9 mouse cellular contexts compared by ENCODE assay signal in genomic region chr7:24653681-24654080, GRCm38 (mm10). TPM values are rescaled to one million over a fixed set of nuclear protein-coding genes. Genes with fewer than 3 reads are reported as not detected.
DNase-seq lines count a peak whose midpoint lies in the region; ATAC-seq and TF ChIP-seq lines count a peak whose summit lies in the region.
"Had no signal": no experiment of that assay in that cellular context is flagged by ENCODE, and none has a peak within 500 bp of the region (broad histone marks: within the 10 kb centered on the region; RNA-seq: fewer than 3 reads in every experiment).

No protein-coding gene starts in this region.

- no peaks in the 10 kb centered on the region for H3K36me3 ChIP-seq in midbrain, embryonic 14.5 days (ENCODE audit: control insufficient read depth, insufficient read depth, low read length)
- no peaks in the 10 kb centered on the region for H3K36me3 ChIP-seq in testis, adult 2 months (ENCODE audit: control insufficient read depth, insufficient read depth, low read length)
- H3K36me3 ChIP-seq: limb, embryonic 12.5 days had no signal

- H3K9ac ChIP-seq in midbrain, embryonic 14.5 days (replicated peaks; ENCODE audit: low read length): no peak overlapping the region
- H3K9ac ChIP-seq: limb, embryonic 12.5 days had no signal

- H3K4me1 ChIP-seq in midbrain, embryonic 14.5 days (ENCODE audit: control insufficient read depth, insufficient read depth, low read length): no peaks in the 10 kb centered on the region
- H3K4me1 ChIP-seq in testis, adult 2 months (ENCODE audit: control insufficient read depth, insufficient read depth, low read length): peaks cover 2% of the 10 kb centered on the region; the same call in 1 of the 2 replicates
- H3K4me1 ChIP-seq: limb, embryonic 12.5 days had no signal

- H3K4me3 ChIP-seq in midbrain, embryonic 14.5 days (replicated peaks; ENCODE audit: low read depth, low read length): no peak overlapping the region
- H3K4me3 ChIP-seq in testis, adult 2 months (ENCODE audit: control insufficient read depth, low read depth, low read length): no peak overlapping the region
- H3K4me3 ChIP-seq: limb, embryonic 12.5 days had no signal

- TF ChIP-seq POLR2A in brain, embryonic 14.5 days (IDR thresholded peaks at IDR 0.05; ENCODE audit: borderline replicate concordance, extremely low read depth, insufficient read depth, insufficient read length, poor library complexity, severe bottlenecking): no peak
- TF ChIP-seq POLR2A in testis, adult 2 months (IDR thresholded peaks at IDR 0.05; ENCODE audit: control insufficient read depth, low read depth, low read length): no peak

- intact Hi-C loops in heart, postnatal 25 days (cut with DNase I): loop anchor here (2.0 to 10.0 kb wide), 2 partner anchors 53 to 179 kb away; no protein-coding TSS in a partner anchor
- intact Hi-C loops in gastrocnemius, postnatal 14 days (cut with DNase I; ENCODE audit: low total_unique reads): loop anchor here (5.0 kb wide), 1 partner anchor 46 kb away; no protein-coding TSS in a partner anchor

- no peaks in the 10 kb centered on the region for H3K27me3 ChIP-seq in midbrain, embryonic 14.5 days (ENCODE audit: control insufficient read depth, insufficient read depth, low read length)
- H3K27me3 ChIP-seq in testis, adult 2 months (ENCODE audit: control insufficient read depth, insufficient read depth, low read length): no peaks in the 10 kb centered on the region
- H3K27me3 ChIP-seq: limb, embryonic 12.5 days had no signal

- peak; percentile 29 to 75 for DNase-seq in heart, adult 18-20 months
- no peak for DNase-seq in heart, postnatal 25 days (ENCODE audit: low spot score)
- DNase-seq in CD8-positive naive resting alpha-beta T cell, adult 2 months (ENCODE audit: low read depth in 2 of 2, low spot score in 2 of 2): peak; percentile 71 to 74
- DNase-seq in brain, embryonic 14.5 days (ENCODE audit: low read depth): peak; percentile 49
- DNase-seq in gastrocnemius, postnatal 14 days: peak; percentile 58
- peak; percentile 36 to 58 for DNase-seq in layer of hippocampus, postnatal 25 days (ENCODE audit: extremely low spot score in 1 of 2, low spot score in 1 of 2)
- DNase-seq in midbrain, embryonic 14.5 days: peak; percentile 66

- 21% methylated on average over 7 of the region's 7 CpGs for WGBS in midbrain, embryonic 14.5 days

- peak; percentile 89 for TF ChIP-seq CTCF in brain, embryonic 14.5 days (IDR thresholded peaks at IDR 0.05; ENCODE audit: borderline replicate concordance, extremely low read depth, insufficient read depth, insufficient read length)
- peak; percentile 97 for TF ChIP-seq CTCF in testis, adult 2 months (IDR thresholded peaks at IDR 0.05; ENCODE audit: control insufficient read depth, insufficient read depth, insufficient replicate concordance, low read depth, low read length)

- no peak overlapping the region for H3K4me2 ChIP-seq in midbrain, embryonic 14.5 days (ENCODE audit: low read length)
- H3K4me2 ChIP-seq: limb, embryonic 12.5 days had no signal

- no peak overlapping the region for H3K27ac ChIP-seq in midbrain, embryonic 14.5 days (replicated peaks; ENCODE audit: low read depth, low read length)
- no peak overlapping the region for H3K27ac ChIP-seq in testis, adult 2 months (ENCODE audit: control insufficient read depth, insufficient read depth, low read depth, low read length)
- H3K27ac ChIP-seq: limb, embryonic 12.5 days had no signal

- no peak for ATAC-seq in midbrain, embryonic 14.5 days (ENCODE audit: low FRiP score, low TSS enrichment)

- no peaks in the 10 kb centered on the region for H3K9me3 ChIP-seq in midbrain, embryonic 14.5 days (ENCODE audit: control insufficient read depth, low read length)
- H3K9me3 ChIP-seq: limb, embryonic 12.5 days had no signal

RNA-seq across cellular contexts. Expression of gene Lypd3, which starts 17.3 kb away (rescaled TPM):
- not detected for total RNA-seq in heart, adult 18-20 months (2021)
- total RNA-seq in heart, postnatal 25 days (2021): not detected
- 1.8 and 2.9 TPM in 2 replicates for polyA plus RNA-seq in brain, embryonic 14.5 days (2012; rRNA removed)
- not detected for total RNA-seq in gastrocnemius, postnatal 14 days (2021)
- 1 to 10 TPM; 1.4 to 1.6 TPM for total RNA-seq in layer of hippocampus, postnatal 25 days (2021)
- 0.13 and 0.26 TPM in 2 replicates for polyA plus RNA-seq in midbrain, embryonic 14.5 days (2014; fragmentation: Nextera tagmentation; extraction: Ambion mirVana)
- 0.06 and 0.16 TPM in 2 replicates for polyA plus RNA-seq in testis, adult 2 months (2012; rRNA removed)

RNA-seq across cellular contexts. Expression of gene Tex101, which starts 22.8 kb away (rescaled TPM):
- total RNA-seq in heart, adult 18-20 months (2021): not detected
- total RNA-seq in heart, postnatal 25 days (2021): not detected
- not detected in 2 replicates for polyA plus RNA-seq in brain, embryonic 14.5 days (2012; rRNA removed)
- not detected for total RNA-seq in gastrocnemius, postnatal 14 days (2021)
- not detected for total RNA-seq in layer of hippocampus, postnatal 25 days (2021)
- polyA plus RNA-seq in midbrain, embryonic 14.5 days (2014; fragmentation: Nextera tagmentation; extraction: Ambion mirVana): not detected in 2 replicates
- polyA plus RNA-seq in testis, adult 2 months (2012; rRNA removed): 418 and 545 TPM in 2 replicates
- polyA plus RNA-seq: limb, embryonic 12.5 days had no signal

RNA-seq across cellular contexts. Expression of gene Phldb3, which starts 43.1 kb away (rescaled TPM):
- total RNA-seq in heart, adult 18-20 months (2021): under 1 TPM; 0.10 to 0.31 TPM
- total RNA-seq in heart, postnatal 25 days (2021): under 1 TPM; 0.50 to 0.57 TPM
- 0.30 and 0.59 TPM in 2 replicates for polyA plus RNA-seq in brain, embryonic 14.5 days (2012; rRNA removed)
- total RNA-seq in gastrocnemius, postnatal 14 days (2021): under 1 TPM; 0.59 to 0.66 TPM
- total RNA-seq in layer of hippocampus, postnatal 25 days (2021): under 1 TPM; 0.19 to 0.20 TPM
- polyA plus RNA-seq in midbrain, embryonic 14.5 days (2014; fragmentation: Nextera tagmentation; extraction: Ambion mirVana): not detected in 2 replicates
- 0.52 and 0.85 TPM in 2 replicates for polyA plus RNA-seq in testis, adult 2 months (2012; rRNA removed)

RNA-seq across cellular contexts. Expression of gene BC049730, which starts 55.4 kb away (rescaled TPM):
- not detected for total RNA-seq in heart, adult 18-20 months (2021)
- not detected for total RNA-seq in heart, postnatal 25 days (2021)
- not detected in 2 replicates for polyA plus RNA-seq in brain, embryonic 14.5 days (2012; rRNA removed)
- total RNA-seq in gastrocnemius, postnatal 14 days (2021): not detected
- total RNA-seq in layer of hippocampus, postnatal 25 days (2021): not detected
- not detected in 2 replicates for polyA plus RNA-seq in midbrain, embryonic 14.5 days (2014; fragmentation: Nextera tagmentation; extraction: Ambion mirVana)
- polyA plus RNA-seq in testis, adult 2 months (2012; rRNA removed): 97.9 and 114 TPM in 2 replicates
- polyA plus RNA-seq: limb, embryonic 12.5 days had no signal
